ENCODE assay signal across 21 mouse cellular contexts in the genomic region with DNA sequence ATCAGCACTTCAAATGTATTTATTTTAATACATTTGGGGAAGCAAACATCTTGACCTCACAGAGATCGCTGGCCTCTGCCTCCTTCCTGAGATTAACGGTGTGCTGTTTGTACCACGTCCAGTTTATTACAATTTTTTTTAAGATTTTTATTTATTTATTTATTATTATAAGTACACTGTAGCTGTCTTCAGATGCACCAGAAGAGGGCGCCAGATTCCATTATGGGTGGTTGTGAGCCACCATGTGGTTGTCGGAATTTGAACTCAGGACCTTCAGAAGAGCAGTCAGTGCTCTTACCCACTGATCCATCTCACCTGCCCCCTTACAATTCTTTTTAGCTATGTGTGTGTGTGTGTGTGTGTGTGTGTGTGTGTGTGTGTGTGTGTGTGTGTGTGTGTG. TPM values are rescaled to one million over a fixed set of nuclear protein-coding genes. Genes with fewer than 3 reads are reported as not detected.
DNase-seq lines count a peak whose midpoint lies in the region; ATAC-seq and TF ChIP-seq lines count a peak whose summit lies in the region.
"Not testable (repeated sequence)": the region's sequence is repeated elsewhere in the genome, so short reads cannot be mapped to it uniquely, and the experiment has no call there.
"Had no signal": no experiment of that assay in that cellular context is flagged by ENCODE, and none has a peak within 500 bp of the region (broad histone marks: within the 10 kb centered on the region; RNA-seq: fewer than 3 reads in every experiment).

No protein-coding gene starts in this region.

- TF ChIP-seq CTCF in heart, adult 2 months (IDR thresholded peaks at IDR 0.05), result peak; percentile 66
- peak; percentile 52; the same call in 1 of the 2 replicates for TF ChIP-seq CTCF in kidney, postnatal 0 days (IDR thresholded peaks at IDR 0.05; ENCODE audit: low read depth)
- TF ChIP-seq CTCF in liver, embryonic 14.5 days (IDR thresholded peaks at IDR 0.05; ENCODE audit: low read depth), result peak; percentile 60
- TF ChIP-seq CTCF in lung, postnatal 0 days (IDR thresholded peaks at IDR 0.05), result peak; percentile 44
- TF ChIP-seq CTCF in testis, adult 2 months (IDR thresholded peaks at IDR 0.05; ENCODE audit: control insufficient read depth, insufficient read depth, insufficient replicate concordance, low read depth, low read length), result not testable (repeated sequence)

- TF ChIP-seq POLR2A in heart, adult 2 months (IDR thresholded peaks at IDR 0.05; ENCODE audit: insufficient read depth, low read depth, low read length); testis, adult 2 months (IDR thresholded peaks at IDR 0.05; ENCODE audit: control insufficient read depth, low read depth, low read length): not testable (repeated sequence)

- WGBS in heart, adult 2 months, result 54% methylated on average over 5 of the region's 5 CpGs
- 64% methylated on average over 5 of the region's 5 CpGs for WGBS in kidney, postnatal 0 days
- WGBS in liver, embryonic 14.5 days (ENCODE audit: insufficient replicate concordance), result 52% methylated on average over 5 of the region's 5 CpGs
- 60% methylated on average over 5 of the region's 5 CpGs for WGBS in lung, postnatal 0 days

- ATAC-seq in kidney, postnatal 0 days (replicated peaks; ENCODE audit: low FRiP score, low read depth); liver, embryonic 14.5 days (ENCODE audit: insufficient read depth); lung, postnatal 0 days: not testable (repeated sequence)

- H3K79me2 ChIP-seq in heart, adult 2 months (replicated peaks; ENCODE audit: control insufficient read depth, insufficient read depth, low read length), result not testable (repeated sequence)

- H3K27ac ChIP-seq in heart, adult 2 months; kidney, postnatal 0 days; liver, embryonic 14.5 days; lung, postnatal 0 days (ENCODE audit: low read length); testis, adult 2 months (ENCODE audit: control insufficient read depth, insufficient read depth, low read depth, low read length): not testable (repeated sequence)

- TF ChIP-seq EP300 in heart, adult 2 months (IDR thresholded peaks at IDR 0.05; ENCODE audit: insufficient read depth, low read depth, low read length); liver, embryonic 14.5 days (IDR thresholded peaks at IDR 0.05; ENCODE audit: low read depth); lung, postnatal 0 days (IDR thresholded peaks at IDR 0.05): not testable (repeated sequence)

- H3K9me3 ChIP-seq in kidney, postnatal 0 days (replicated peaks; ENCODE audit: low read length); liver, embryonic 14.5 days (ENCODE audit: control insufficient read depth, low read length); lung, postnatal 0 days (ENCODE audit: low read length): not testable (repeated sequence)

- H3K4me2 ChIP-seq in kidney, postnatal 0 days (ENCODE audit: low read length); liver, embryonic 14.5 days (ENCODE audit: low read depth); lung, postnatal 0 days (replicated peaks; ENCODE audit: low read depth, low read length): not testable (repeated sequence)

- H3K36me3 ChIP-seq in heart, adult 2 months (ENCODE audit: control insufficient read depth, insufficient read depth, low read length); kidney, postnatal 0 days (ENCODE audit: insufficient read depth, low read length); liver, embryonic 14.5 days (replicated peaks; ENCODE audit: control insufficient read depth, insufficient read depth, low read depth); lung, postnatal 0 days (ENCODE audit: insufficient read depth, low read length); testis, adult 2 months (ENCODE audit: control insufficient read depth, insufficient read depth, low read length): not testable (repeated sequence)

- peak; percentile 8 for DNase-seq in T-cell, adult 2 months (ENCODE audit: low spot score)
- not testable (repeated sequence) for DNase-seq in heart, adult 2 months; kidney, postnatal 0 days (ENCODE audit: low spot score); liver, embryonic 14.5 days (ENCODE audit: low read depth in 3 of 3, low spot score in 3 of 3); lung, postnatal 0 days (ENCODE audit: low spot score)

- not testable (repeated sequence) for H3K9ac ChIP-seq in heart, adult 2 months (ENCODE audit: low read depth, low read length); kidney, postnatal 0 days (ENCODE audit: low read depth, low read length); liver, embryonic 14.5 days (replicated peaks); lung, postnatal 0 days (replicated peaks; ENCODE audit: low read depth)

- not testable (repeated sequence) for H3K27me3 ChIP-seq in heart, adult 2 months (ENCODE audit: control insufficient read depth, insufficient read depth, low read length); kidney, postnatal 0 days (ENCODE audit: insufficient read depth, low read length); liver, embryonic 14.5 days (ENCODE audit: control insufficient read depth, insufficient read depth, low read length); lung, postnatal 0 days (replicated peaks; ENCODE audit: insufficient read depth, low read length); testis, adult 2 months (ENCODE audit: control insufficient read depth, insufficient read depth, low read length)

- not testable (repeated sequence) for H3K4me1 ChIP-seq in heart, adult 2 months (ENCODE audit: control insufficient read depth, insufficient read depth, low read length); kidney, postnatal 0 days (replicated peaks; ENCODE audit: insufficient read depth, low read length); lung, postnatal 0 days (ENCODE audit: insufficient read depth, low read depth, low read length); testis, adult 2 months (ENCODE audit: control insufficient read depth, insufficient read depth, low read length)
- peaks cover 26 to 28% of the 10 kb centered on the region in 2 experiments for H3K4me1 ChIP-seq in liver, embryonic 14.5 days (replicated peaks; ENCODE audit: control insufficient read depth in 2 of 2, insufficient read depth in 2 of 2, low read length in 1 of 2)

- intact Hi-C loops in heart, adult 2 months (cut with DNase I), result not testable (repeated sequence)

- H3K4me3 ChIP-seq in heart, adult 2 months; kidney, postnatal 0 days (replicated peaks; ENCODE audit: low read depth, low read length); liver, embryonic 14.5 days (ENCODE audit: insufficient read depth in 1 of 2, low read depth in 2 of 2, low read length in 2 of 2); lung, postnatal 0 days (ENCODE audit: low read depth, low read length): not testable (repeated sequence)
- peak overlapping the region; percentile 84 for H3K4me3 ChIP-seq in testis, adult 2 months (ENCODE audit: control insufficient read depth, low read depth, low read length)

RNA-seq across cellular contexts. Expression of a gene that starts 6.6 kb away (rescaled TPM):
- 100 to 1,000 TPM; 132 to 152 TPM for total RNA-seq in heart, adult 2 months (2021)
- polyA plus RNA-seq in heart, adult 2 months (2012; rRNA removed), result 158 and 177 TPM in 2 replicates
- 246 and 265 TPM in 2 replicates for polyA plus RNA-seq in kidney, postnatal 0 days (2015; fragmentation: Nextera tagmentation; extraction: Ambion mirVana)
- polyA plus RNA-seq in liver, embryonic 14.5 days (2012; rRNA removed), result 48.2 and 58.8 TPM in 2 replicates
- 81.7 and 97.2 TPM in 2 replicates for polyA plus RNA-seq in liver, embryonic 14.5 days (2014; fragmentation: Nextera tagmentation; extraction: Ambion mirVana)
- polyA plus RNA-seq in lung, postnatal 0 days (2015; fragmentation: Nextera tagmentation; extraction: Ambion mirVana), result 203 and 213 TPM in 2 replicates
- polyA plus RNA-seq in testis, adult 2 months (2012; rRNA removed), result 76.4 and 93.9 TPM in 2 replicates

RNA-seq across cellular contexts. Expression of a gene that starts 9.2 kb away (rescaled TPM):
- total RNA-seq in heart, adult 2 months (2021), result 10 to 100 TPM; 27.3 to 29.6 TPM
- polyA plus RNA-seq in heart, adult 2 months (2012; rRNA removed), result 20.9 and 36.0 TPM in 2 replicates
- polyA plus RNA-seq in kidney, postnatal 0 days (2015; fragmentation: Nextera tagmentation; extraction: Ambion mirVana), result 21.4 and 21.9 TPM in 2 replicates
- polyA plus RNA-seq in liver, embryonic 14.5 days (2012; rRNA removed), result 79.3 and 140 TPM in 2 replicates
- polyA plus RNA-seq in liver, embryonic 14.5 days (2014; fragmentation: Nextera tagmentation; extraction: Ambion mirVana), result 165 and 183 TPM in 2 replicates
- 36.6 and 39.1 TPM in 2 replicates for polyA plus RNA-seq in lung, postnatal 0 days (2015; fragmentation: Nextera tagmentation; extraction: Ambion mirVana)
- polyA plus RNA-seq in testis, adult 2 months (2012; rRNA removed), result 5.9 and 8.5 TPM in 2 replicates

RNA-seq across cellular contexts. Expression of a gene that starts 9.3 kb away (rescaled TPM):
- 1 to 10 TPM; 2.9 to 3.2 TPM for total RNA-seq in heart, adult 2 months (2021)
- 6.7 and 7.2 TPM in 2 replicates for polyA plus RNA-seq in heart, adult 2 months (2012; rRNA removed)
- polyA plus RNA-seq in kidney, postnatal 0 days (2015; fragmentation: Nextera tagmentation; extraction: Ambion mirVana), result 5.1 and 5.8 TPM in 2 replicates
- polyA plus RNA-seq in liver, embryonic 14.5 days (2012; rRNA removed), result 0.52 and 0.90 TPM in 2 replicates
- 0.40 and 0.41 TPM in 2 replicates for polyA plus RNA-seq in liver, embryonic 14.5 days (2014; fragmentation: Nextera tagmentation; extraction: Ambion mirVana)
- polyA plus RNA-seq in lung, postnatal 0 days (2015; fragmentation: Nextera tagmentation; extraction: Ambion mirVana), result 2.0 and 2.1 TPM in 2 replicates
- 12.6 and 12.9 TPM in 2 replicates for polyA plus RNA-seq in testis, adult 2 months (2012; rRNA removed)
- total RNA-seq: common myeloid progenitor, adult 5-6 weeks; granulocyte monocyte progenitor cell, adult 5-6 weeks had no signal

RNA-seq across cellular contexts. Expression of a gene that starts 28.2 kb away (rescaled TPM):
- 1 to 10 TPM; 8.2 to 8.9 TPM for total RNA-seq in heart, adult 2 months (2021)
- 6.4 and 10.1 TPM in 2 replicates for polyA plus RNA-seq in heart, adult 2 months (2012; rRNA removed)
- 1.8 TPM in 2 replicates for polyA plus RNA-seq in kidney, postnatal 0 days (2015; fragmentation: Nextera tagmentation; extraction: Ambion mirVana)
- 1.5 and 2.2 TPM in 2 replicates for polyA plus RNA-seq in liver, embryonic 14.5 days (2012; rRNA removed)
- 1.6 and 1.8 TPM in 2 replicates for polyA plus RNA-seq in liver, embryonic 14.5 days (2014; fragmentation: Nextera tagmentation; extraction: Ambion mirVana)
- 3.5 and 4.5 TPM in 2 replicates for polyA plus RNA-seq in lung, postnatal 0 days (2015; fragmentation: Nextera tagmentation; extraction: Ambion mirVana)
- polyA plus RNA-seq in testis, adult 2 months (2012; rRNA removed), result 3.0 and 3.4 TPM in 2 replicates

RNA-seq across cellular contexts. Expression of a gene that starts 30.2 kb away (rescaled TPM):
- 1 to 10 TPM; 4.8 to 8.1 TPM for total RNA-seq in heart, adult 2 months (2021)
- 1.6 and 2.5 TPM in 2 replicates for polyA plus RNA-seq in heart, adult 2 months (2012; rRNA removed)
- polyA plus RNA-seq in kidney, postnatal 0 days (2015; fragmentation: Nextera tagmentation; extraction: Ambion mirVana), result not detected in 2 replicates
- not detected in 2 replicates for polyA plus RNA-seq in liver, embryonic 14.5 days (2012; rRNA removed)
- 0.20 TPM in 1 of 2 replicates, not detected in the other for polyA plus RNA-seq in liver, embryonic 14.5 days (2014; fragmentation: Nextera tagmentation; extraction: Ambion mirVana)
- not detected in 2 replicates for polyA plus RNA-seq in lung, postnatal 0 days (2015; fragmentation: Nextera tagmentation; extraction: Ambion mirVana)
- polyA plus RNA-seq in testis, adult 2 months (2012; rRNA removed), result 0.81 TPM in 1 of 2 replicates, not detected in the other
- total RNA-seq: common myeloid progenitor, adult 5-6 weeks; granulocyte monocyte progenitor cell, adult 5-6 weeks had no signal
- polyA plus RNA-seq: adrenal gland, adult 2 months; cerebellum, adult 2 months; embryonic facial prominence, embryonic 10.5 days; embryonic facial prominence, embryonic 13.5 days; erythroblast, embryonic 14.5 days; forebrain, embryonic 12.5 days; forebrain, embryonic 15.5 days; heart, embryonic 11.5 days; heart, embryonic 14.5 days; hindbrain, embryonic 10.5 days; hindbrain, embryonic 13.5 days; hindbrain, embryonic 16.5 days; Patski had no signal
